9 mouse cellular contexts compared by ENCODE assay signal in genomic region chr14:121455527-121455926, GRCm38 (mm10). TPM values are rescaled to one million over a fixed set of nuclear protein-coding genes. Genes with fewer than 3 reads are reported as not detected.
A peak's percentile ranks its signal among the peaks of the same experiment; 100 is the strongest.
DNase-seq lines count a peak whose midpoint lies in the region; ATAC-seq lines count a peak whose summit lies in the region.
"Had no signal": no experiment of that assay in that cellular context is flagged by ENCODE, and none has a peak within 500 bp of the region (broad histone marks: within the 10 kb centered on the region; RNA-seq: fewer than 3 reads in every experiment).

No protein-coding gene starts in this region.

- H3K4me3 ChIP-seq in liver, embryonic 12.5 days: no peak overlapping the region
- H3K4me3 ChIP-seq: embryonic facial prominence, embryonic 13.5 days had no signal

- no peak overlapping the region for H3K9ac ChIP-seq in liver, embryonic 12.5 days
- H3K9ac ChIP-seq: embryonic facial prominence, embryonic 13.5 days had no signal

- no peaks in the 10 kb centered on the region for H3K36me3 ChIP-seq in liver, embryonic 12.5 days
- H3K36me3 ChIP-seq: embryonic facial prominence, embryonic 13.5 days had no signal

- WGBS in liver, embryonic 12.5 days (ENCODE audit: insufficient replicate concordance): 5% methylated on average over 6 of the region's 6 CpGs

- DNase-seq in liver: peak; percentile 61
- DNase-seq in adrenal gland, adult 8-10 months: peak; percentile 56
- peak; percentile 66 for DNase-seq in embryo, embryonic 11 days
- peak; percentile 70 to 75 for DNase-seq in heart, postnatal 36 days
- DNase-seq in left cerebral cortex, adult 11 months (ENCODE audit: low spot score): peak; percentile 49
- peak; percentile 81 for DNase-seq in naive thymus-derived CD4-positive, alpha-beta T cell, adult 2 months (ENCODE audit: low read depth)
- DNase-seq in thymus, adult 18-20 months: peak; percentile 16 to 18

- H3K4me2 ChIP-seq in liver, embryonic 12.5 days: no peak overlapping the region
- H3K4me2 ChIP-seq: embryonic facial prominence, embryonic 13.5 days had no signal

- no peaks in the 10 kb centered on the region for H3K9me3 ChIP-seq in liver, embryonic 12.5 days (replicated peaks)

- H3K4me1 ChIP-seq in liver, embryonic 12.5 days: peaks cover 21% of the 10 kb centered on the region

- H3K27ac ChIP-seq in liver, embryonic 12.5 days: no peak overlapping the region
- H3K27ac ChIP-seq: embryonic facial prominence, embryonic 13.5 days had no signal

- peaks cover 15% of the 10 kb centered on the region for H3K27me3 ChIP-seq in liver, embryonic 12.5 days (replicated peaks)
- H3K27me3 ChIP-seq: embryonic facial prominence, embryonic 13.5 days had no signal

- no peak for ATAC-seq in liver, embryonic 12.5 days

- intact Hi-C loops in heart, postnatal 36 days (cut with DNase I): loop anchor here (1.0 to 5.0 kb wide), 2 partner anchors 122 to 177 kb away; no protein-coding TSS in a partner anchor

RNA-seq across cellular contexts. Expression of gene Slc15a1, which starts 49.5 kb away (rescaled TPM):
- not detected in 2 replicates for polyA plus RNA-seq in liver, embryonic 12.5 days (2016; fragmentation: Nextera tagmentation; extraction: Ambion mirVana)
- total RNA-seq in adrenal gland, adult 8-10 months (2022): under 1 TPM in 2 of 4 experiments, not detected in 2; 0.14 to 0.20 TPM
- total RNA-seq in heart, postnatal 36 days (2021): not detected

Comparison
In these comparisons a context has a peak if more than half of its experiments do, and no peak if none do; other contexts are left out.
1. DNase-seq: peak in every context shown above with its lines; median percentile 81 in naive thymus-derived CD4-positive, alpha-beta T cell, adult 2 months; 72 in heart, postnatal 36 days; 66 in embryo, embryonic 11 days; 61 in liver; 56 in adrenal gland, adult 8-10 months; 49 in left cerebral cortex, adult 11 months; 17 in thymus, adult 18-20 months.